Mouse (Mus musculus) kidney, postnatal 36 days (tissue): ENCODE data around the gene Arntl2.

Experiments
- DNase-seq, 2 experiments: peaks; one replicate each; pipeline ENCODE4 v3.0.0; 2021 to 2022; ENCODE audit warnings: mixed read lengths in 2 of 2

Arntl2 gene

DNA sequence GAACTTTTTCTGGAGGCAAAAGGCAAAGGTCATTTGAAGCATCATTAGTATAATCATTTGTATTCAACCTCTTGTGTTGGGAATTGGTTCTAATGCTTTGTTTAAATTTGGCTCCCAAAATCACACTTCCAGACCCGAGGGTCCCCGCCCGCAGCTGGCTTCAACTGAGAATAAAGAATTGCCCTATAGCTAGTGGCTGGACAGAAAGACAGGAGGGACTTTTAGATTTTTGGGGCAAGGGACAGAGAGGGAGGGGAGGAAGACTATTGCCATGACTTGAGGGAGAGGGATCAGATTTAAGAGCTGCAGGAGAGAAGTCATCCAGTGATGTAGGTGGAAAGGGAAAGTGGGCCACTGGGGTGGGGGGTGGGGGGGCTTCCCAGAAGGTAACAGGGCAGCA lies 14.3 kb upstream of the Arntl2 start:
- DNase-seq = no peak

DNA sequence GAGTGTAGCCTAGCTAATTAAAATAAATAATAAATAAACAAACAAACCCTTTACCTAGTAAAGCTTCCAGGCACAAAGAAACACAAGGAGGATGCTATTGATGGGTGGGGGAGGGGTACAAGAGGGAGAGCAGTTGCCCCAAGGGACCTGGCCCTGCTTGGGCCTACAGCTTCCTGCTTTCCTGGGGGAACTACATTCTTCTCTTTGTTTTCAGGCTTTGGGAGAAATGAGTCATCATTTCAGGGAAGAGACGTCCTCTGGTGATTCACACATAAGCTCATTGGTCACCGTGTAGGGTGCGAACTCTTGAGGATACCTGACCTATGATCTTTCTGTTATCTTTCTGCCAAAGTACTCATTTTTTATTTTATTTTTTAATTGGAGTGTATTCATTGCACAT lies 2.3 kb upstream of the Arntl2 start:
- no peak for DNase-seq

DNA sequence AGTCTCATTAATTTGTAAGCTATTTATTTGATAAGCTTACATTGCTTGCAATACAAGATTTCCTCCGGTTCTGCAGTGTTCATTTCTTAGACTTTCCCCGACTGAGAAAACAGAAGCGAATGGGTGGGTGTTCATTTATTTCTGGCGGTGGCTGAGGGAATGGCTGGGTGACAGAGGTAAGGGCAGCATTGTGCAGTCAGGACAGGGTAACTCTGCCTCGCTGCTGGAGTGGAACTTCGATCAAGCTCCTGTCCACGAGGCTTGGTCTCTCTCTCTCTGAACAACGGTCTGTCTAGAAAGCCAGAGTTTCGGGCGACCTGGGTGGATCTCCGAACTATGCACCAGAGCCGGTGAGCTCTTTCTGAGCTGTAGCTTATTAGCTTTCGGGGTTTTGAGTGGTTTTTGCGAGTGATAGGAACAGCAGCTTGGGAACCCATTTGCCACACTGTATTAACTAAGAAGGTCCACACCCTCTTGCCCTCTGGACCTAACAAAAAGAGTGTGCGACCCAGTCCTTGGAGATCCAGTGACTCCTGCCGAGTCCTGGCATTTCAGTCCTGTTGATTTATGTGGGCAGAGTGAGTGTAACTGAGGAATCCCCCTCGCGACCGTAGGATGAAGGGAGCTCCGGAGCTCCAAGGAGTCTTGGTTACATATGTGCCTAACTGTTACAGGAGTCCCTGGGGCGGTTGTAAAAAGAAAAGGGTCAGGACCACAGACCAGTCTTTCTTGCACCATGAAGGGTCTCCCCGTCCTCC lies 510 bp upstream of the Arntl2 start:
- peak in 1 of 2 experiments; percentile 6 for DNase-seq

DNA sequence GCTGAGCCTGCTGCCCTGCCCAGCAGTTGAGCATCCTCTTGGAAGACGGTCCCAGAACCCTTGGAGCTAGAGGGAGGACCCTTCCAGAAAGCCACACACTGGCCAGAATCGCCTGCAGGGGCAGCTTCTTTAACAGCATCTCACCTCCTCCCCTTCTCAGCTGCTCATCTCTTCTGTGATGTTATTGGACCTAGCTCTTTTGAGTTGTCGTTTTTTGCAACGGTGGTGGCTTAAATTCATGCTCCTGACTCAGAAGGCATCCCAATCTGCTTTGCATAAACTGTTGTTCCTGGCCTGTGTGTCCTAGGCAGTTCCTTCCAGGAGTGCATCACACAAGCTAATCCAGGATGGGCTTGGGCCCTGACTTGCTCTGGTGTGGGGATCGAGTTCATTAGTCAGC lies 1.6 kb downstream of the Arntl2 start:
- DNase-seq = no peak

DNA sequence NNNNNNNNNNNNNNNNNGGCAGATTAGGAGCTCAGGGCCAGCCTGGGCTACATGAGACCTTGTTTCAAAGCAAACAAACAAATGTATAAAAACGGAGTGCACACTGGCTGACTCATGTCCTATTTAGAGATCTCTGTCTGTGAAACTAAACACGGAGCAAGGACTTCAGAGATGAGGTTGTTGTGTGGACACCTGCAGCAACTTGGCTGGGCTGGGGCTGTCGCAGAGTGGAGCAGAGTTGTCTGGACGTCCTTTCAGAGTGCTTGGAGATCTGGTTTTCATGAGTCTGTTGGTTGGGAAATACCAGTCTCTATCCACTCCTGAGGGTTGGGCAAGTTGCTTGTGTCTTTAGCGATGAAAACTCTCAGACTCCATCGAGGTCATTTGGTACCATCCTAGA lies 14.1 kb downstream of the Arntl2 start:
- DNase-seq = no peak

DNA sequence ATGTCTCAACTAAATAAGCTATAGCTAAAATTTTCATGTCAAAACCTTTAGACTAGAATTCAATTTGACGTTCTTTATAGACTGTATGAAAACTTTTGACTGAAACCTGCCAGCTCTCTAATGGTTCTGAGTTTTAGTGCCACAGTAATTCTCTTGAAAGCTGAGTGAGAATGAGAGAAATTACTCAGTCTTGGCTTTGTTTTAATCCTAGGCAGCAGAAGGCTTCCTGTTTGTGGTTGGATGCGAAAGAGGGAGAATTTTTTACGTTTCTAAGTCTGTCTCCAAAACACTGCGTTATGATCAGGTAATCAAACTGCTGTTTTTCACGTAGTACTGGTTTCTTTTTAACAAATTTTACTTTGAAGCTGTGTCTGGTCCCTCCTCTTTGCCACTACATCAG lies 17.2 kb downstream of the Arntl2 start:
- no peak for DNase-seq

DNA sequence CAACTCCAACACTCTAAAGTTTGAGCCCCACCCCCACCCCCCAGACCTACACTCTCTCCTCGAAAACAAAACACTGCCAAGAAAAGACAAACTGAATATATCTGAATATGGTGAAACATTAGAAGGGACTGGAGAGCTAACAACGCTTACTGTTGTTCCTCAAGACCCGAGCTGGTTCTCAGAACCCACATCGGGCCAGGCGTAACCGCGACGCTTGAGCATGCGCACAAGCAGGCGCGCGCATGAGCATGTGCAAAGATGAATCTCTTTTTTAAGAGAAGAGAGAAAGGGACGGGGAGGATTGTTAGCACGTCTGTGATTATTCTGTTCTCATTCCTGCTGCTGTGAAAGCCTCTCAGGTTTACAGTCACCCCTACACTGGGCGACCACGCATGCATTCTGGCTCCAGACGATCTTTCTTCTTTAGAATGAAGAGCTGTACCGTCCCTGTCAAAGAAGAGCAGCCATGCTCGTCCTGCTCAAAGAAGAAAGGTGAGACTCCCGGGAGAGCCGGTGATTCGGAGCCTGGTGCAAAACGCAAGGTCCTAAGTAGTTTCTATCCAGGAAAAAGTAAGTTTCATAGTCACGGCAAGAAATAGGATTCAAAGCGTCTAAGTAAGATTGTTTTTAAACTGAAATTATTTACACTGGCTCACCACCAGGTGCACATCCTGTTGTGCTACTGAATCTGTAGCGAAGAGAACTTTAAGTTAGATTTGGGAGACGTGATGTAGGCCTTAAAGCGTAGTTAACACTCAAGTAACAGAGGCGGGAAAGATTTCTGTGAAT lies 24.5 kb downstream of the Arntl2 start:
- peak in 1 of 2 experiments; percentile 32 for DNase-seq

DNA sequence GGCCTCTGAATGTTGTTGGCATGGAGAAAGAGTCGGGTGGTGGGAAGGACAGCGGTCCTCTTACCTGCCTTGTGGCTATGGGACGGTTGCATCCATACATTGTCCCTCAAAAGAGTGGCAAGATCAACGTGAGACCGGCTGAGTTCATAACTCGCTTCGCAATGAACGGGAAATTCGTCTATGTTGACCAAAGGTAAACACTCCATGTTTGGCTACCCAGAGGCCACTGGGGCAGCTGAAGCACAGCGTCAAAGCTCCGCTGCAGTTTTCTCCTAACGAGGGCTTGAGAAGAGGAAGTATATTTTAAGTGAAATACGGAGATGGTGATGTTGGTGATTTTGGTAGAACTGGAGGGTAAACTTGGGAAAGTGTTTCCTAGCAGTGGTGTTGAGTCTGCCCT lies 26.1 kb downstream of the Arntl2 start:
- DNase-seq = no peak

DNA sequence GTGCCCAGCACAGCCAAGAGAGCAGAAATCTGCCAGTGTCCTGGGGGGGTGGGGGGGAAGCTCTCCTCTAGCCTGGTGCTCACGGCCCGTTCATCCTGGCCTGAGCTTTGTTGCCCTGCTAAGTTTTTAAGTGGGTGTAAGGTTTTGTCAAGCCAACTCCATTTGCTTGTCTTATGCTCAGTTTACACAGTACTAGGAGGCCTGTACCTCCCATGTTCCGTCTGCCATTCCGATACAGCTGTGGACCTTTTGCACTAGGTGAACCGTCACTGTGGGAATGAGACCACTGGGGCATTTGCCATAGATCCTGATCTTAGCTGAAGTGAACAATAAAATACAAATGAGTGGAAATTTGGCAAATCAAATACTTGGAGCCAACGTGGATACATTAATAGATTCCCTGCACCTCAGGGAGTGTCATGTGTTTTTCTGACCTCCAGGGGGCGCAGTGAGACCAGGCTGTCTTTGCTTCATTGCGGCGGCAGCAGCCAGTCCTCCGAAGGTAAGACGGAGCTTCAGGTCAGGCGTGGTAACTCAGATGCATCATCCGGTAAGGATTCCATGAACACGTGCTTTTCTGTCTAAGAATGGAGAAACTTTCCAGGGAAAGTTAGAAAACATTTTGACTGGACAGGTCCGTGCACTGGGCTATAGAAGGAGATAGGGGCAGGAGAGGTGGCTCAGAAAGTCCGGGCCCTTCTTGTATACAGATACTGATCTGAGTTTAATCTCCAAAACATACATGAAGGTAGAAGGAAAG lies 29.1 kb downstream of the Arntl2 start:
- DNase-seq = peak; percentile 56 to 85

DNA sequence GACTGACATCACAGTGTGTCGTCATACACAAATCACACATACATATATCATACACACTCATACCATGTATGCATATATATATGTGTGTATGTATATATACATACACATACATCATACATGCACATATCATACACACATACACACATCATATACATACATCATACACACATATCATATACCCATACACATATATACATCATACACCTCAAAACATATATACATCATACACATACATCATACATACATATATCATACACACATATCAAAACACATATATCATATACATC lies 29.6 kb downstream of the Arntl2 start:
- DNase-seq = no peak

DNA sequence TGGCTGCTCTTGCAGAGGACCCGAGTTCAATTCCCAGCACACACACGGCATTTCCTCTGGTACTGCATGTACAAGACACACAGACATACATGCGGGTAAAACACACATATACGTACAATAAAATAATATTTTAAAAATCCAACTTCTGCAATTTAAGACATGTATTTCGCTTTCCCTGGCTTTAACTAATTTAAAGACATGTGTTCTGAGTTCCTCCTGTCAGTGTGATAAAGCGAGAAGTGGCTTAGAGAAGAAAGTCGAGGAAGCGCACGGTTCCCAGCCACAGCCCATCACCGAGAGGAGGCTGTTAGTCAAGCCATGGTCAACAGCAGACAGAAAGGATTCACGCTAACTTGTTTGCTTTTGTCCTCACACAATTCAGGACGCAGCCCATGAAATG lies 35.5 kb downstream of the Arntl2 start:
- DNase-seq = no peak

DNA sequence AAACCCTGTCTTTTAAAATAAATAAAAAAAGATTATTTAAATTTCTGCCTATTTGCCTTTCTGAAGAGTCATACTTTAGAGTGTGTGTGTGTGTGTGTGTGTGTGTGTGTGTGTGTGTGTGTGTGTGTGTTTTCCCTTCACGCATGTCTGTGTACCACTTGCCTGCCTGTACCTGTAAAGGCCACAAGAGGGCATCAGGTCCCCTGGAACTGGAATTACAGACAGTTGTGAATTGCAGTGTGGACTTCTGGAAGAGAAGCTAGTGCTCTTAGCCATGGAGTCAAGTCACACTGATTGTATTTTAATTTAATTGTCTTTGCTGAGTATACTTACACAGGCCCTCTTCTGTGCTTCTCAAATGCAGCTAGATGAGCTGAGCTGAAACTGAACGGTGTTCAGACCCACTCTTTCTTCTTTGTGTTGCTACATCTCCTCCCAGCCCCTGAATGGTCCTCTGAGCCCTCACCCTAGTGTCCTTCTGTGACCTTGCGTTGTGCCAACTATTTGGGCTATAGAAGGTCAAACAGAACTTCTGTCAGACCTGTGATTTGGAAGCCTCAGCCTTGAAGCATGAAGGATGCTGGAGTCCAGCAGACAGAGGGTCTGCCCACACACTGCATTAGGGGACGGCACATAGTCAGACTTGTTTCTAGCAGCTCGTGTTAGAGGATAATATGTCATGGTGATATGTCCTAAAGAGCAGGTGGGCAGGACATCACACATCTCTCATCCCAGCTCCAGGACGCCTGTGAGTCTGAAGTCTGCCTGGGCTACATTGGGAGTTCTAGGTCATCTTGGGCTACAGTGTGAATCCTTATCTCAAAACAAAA lies 37.8 kb downstream of the Arntl2 start:
- DNase-seq = peak; percentile 67 to 70

DNA sequence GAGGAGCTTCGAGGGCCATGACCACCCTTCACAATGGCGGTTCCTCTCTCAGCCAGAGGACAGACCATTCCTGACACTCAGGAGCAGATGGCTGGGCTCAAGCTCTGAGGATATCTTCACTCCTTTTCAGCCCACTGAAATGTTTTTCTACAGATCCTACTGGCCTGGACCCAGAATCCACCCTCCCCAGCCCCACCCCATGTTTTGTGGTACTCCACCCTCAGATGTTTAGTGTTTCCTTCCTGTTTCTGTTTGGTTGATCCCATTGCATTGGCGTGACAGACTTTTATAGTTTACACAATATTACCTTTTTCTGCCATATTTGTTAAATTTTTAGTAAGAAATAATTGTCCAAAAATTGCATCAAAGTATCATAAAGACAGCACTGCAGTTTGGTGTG lies 38.5 kb downstream of the Arntl2 start:
- no peak for DNase-seq

DNA sequence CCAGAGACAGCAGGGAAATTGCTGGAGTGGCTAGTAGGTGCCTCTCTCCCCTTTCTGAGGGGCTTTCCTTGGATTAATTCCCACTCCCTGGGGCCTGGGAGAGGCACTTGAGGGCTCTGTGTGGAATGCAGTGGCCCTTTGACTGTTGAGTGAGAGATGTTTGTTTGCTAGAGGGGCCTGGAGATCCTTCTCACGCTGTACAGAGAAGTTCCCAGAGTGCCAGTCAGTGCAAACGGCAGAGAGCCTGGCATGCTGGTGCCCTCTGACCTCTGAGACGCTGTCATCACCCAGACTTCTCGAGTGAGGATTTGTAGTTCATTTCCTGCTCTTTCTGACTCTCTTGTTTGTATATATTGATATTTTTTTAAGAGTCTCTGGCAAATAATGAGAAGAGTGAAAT lies 39.9 kb downstream of the Arntl2 start:
- no peak for DNase-seq

DNA sequence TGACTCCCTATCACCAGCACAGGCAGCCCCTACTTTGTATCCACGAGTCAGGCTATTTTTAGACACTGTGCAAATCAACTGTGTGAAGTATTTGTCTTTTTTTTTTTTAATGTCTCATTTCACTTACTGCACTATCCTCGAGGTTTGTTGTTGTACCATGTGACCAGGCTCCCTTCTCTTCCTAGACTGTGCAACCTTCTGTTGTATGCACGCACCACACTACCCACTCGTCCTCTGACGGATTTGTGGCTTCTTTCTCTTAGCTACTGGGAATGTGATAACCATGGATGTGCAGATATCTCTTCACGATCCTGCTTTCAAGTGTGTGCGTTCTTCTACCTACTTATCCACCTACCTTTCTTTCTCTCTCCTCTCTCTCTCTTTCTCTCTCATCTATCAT lies 41.5 kb downstream of the Arntl2 start:
- DNase-seq = no peak

DNA sequence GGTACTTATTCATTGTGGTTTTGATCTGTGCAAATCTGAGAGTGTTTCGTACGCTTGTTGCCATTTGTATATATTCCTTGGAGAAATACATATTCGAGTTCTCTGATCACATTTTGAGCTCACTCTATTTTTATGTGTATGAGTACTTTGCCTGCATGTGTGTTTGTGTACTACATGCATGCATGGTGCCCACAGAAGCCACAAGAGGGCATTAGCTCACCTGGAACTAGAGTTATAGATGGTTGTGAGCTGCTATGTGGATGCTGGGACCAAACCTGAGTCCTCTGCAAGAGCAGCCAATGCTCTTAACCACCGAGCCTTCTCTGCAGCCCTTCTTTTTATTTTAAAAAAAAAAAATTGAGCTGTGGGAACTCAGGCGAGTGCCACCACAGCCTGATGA lies 42.5 kb downstream of the Arntl2 start:
- no peak for DNase-seq

DNA sequence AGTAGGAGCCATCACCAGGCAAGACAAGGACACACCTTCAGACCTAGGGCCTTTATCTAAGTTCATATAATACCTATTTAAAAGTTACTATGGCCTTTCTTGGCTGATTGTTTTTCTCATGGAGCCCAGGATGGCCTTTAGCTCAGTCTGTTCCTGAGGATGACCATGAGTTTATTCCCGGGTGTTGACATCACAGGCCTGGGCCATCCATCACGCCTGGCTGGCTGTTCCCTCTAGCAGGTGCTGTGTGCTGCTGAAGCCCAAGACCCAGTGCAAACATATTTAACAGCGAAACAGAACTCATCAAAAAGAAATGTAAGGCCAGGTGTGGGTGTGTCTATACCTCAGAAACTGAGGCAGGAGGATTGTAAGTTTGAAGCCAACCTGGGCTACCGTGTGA lies 43.0 kb downstream of the Arntl2 start:
- DNase-seq = no peak

DNA sequence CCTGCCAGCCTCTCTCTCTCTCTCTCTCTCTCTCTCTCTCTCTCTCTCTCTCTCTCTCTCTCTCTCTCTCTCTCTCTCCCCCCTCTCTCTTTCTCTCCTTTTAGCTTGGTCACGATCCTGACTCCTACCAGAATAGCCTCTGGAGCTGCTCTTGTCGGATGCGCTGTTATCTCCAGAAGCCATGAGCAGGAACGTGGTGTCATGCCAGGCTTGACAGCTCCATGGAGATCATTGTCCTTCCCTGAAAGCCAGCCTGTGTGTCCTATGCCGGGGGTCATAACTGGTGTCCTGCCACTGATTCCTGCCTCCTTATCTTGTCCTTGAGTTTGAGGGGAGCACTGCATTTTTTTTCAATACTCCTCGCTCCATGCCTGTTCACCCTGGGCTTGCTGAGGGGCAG lies 49.0 kb downstream of the Arntl2 start:
- DNase-seq = no peak

DNA sequence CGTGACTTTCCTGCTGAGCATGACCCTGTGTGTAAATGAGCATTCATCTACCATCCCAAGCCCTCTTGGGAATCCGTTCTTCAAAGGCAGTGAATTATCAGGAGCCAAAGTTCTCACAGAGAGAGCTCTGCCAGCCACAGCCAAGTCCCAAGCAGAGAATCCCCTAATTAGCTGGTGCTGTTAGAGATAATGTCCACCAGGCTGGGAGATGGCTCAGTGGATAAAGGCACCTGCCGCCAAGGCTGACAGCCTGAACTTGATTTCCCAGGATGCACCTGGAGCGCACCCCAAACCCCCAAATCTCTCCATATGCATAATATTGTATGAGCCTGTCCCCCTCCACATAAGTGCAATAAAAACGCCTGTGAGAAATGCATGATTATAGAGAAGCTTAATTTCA lies 49.5 kb downstream of the Arntl2 start:
- DNase-seq = no peak

DNA sequence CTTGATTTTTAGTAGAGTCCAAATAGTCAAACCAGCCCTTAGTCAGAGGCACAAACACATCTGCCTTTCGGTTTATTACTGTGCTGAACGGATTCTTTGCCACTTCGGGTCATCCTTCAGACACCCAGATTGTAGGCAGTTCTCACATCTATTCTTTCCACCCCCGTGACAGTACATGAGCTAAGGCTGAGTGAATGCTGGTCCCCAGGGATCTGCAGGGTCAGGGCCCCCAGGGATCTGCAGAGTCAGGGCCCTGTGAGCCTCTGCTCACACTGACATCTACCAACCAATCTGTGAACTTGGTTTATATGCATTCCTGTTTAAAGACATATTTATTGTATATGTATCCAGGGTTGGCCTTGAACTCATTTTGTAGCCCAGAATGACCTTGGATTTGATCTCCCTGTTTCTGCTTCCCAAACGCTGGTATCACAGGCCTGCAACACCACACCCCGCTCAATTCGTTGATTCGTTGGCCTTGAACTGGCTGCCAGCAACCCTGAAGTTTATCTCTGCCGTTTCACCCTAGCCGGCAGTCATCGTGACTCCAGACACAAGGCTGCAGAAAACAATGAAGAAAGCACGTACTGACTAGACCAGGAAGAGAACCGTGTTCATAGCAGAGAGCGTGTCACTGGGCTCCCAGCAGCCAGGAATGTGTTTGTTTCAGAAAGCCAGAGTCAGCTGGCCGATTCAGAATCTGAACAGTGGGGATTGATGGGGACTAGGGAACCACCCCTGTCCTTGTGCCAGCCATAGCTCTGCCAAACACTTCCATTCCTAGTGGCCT lies 50.3 kb downstream of the Arntl2 start:
- no peak for DNase-seq

DNA sequence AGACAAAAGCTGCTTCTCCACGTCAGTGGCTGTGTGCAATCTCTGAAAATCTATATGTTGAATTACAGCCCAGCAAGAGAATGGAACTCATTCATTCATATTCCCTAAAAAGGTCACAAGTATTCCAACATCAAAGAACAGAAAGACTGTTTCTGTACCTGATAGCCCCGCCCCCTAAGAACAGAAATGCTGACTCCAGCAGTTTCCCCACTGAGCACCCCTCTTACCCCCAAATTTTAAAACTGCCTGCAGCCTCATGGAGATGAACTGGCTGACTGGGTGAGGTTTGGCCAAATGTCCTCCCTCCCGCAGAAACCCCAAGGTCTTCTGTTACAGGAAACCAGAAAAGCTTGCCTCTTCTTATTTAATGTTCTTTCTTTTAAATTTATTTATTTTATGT lies 51.5 kb downstream of the Arntl2 start:
- no peak for DNase-seq

DNA sequence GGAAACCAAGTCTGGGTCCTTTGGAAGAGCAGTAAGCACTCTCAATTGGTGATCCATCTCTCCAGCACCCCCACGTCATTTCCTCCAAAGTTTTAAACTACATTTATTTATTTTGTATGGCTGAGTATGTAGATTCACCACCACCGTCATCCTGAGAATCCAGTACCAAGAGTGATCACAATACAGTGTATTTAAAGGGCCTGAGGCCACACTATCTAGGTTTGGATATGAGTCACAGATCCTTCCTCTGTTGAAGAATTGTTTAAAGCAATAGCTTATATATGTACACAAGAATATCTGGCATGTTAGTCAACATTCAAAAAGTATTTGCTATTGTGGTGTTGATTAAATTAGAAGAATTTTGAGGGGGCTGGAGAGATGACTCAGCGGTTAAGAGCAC lies 52.4 kb downstream of the Arntl2 start:
- DNase-seq = no peak
